Mouse (Mus musculus) cortical plate, adult 2 months (tissue): Measurements from ENCODE around the gene Cap2.

ENCODE experiments used
- CTCF ChIP-seq: fragments of 200-500 bp; IDR thresholded peaks from 2 replicates; pipeline ENCODE4 v1.5.1; 2011; ENCODE audit warnings: mild to moderate bottlenecking, control low read depth, low read length; ENCODE audit not compliant: insufficient read depth; ENCODE audit errors: extremely low read depth
- POLR2A ChIP-seq: fragments of 200-500 bp; IDR thresholded peaks from 2 replicates; pipeline ENCODE4 v1.6.1; 2011; ENCODE audit warnings: mild to moderate bottlenecking, low read length, control low read depth; ENCODE audit not compliant: insufficient read depth; ENCODE audit errors: extremely low read depth

- no peak for TF ChIP-seq POLR2A
- TF ChIP-seq CTCF, result no peak
These were observed 30.0 kb downstream of the Cap2 start for GRCm38 (mm10) chr13:46531676-46532075.
